Mouse (Mus musculus) heart, adult 18-20 months (tissue): ENCODE results near the gene Arhgef3. TPM values are rescaled to one million over a fixed set of nuclear protein-coding genes. Genes with fewer than 3 reads are reported as not detected.
"Not testable (repeated sequence)": the region's sequence is repeated elsewhere in the genome, so short reads cannot be mapped to it uniquely, and the experiment has no call there.

Source experiments
- DNase-seq, 2 experiments: peaks; one replicate each; pipeline ENCODE4 v3.0.0; 2021 to 2022; ENCODE audit warnings: mixed read lengths in 1 of 2
- total RNA-seq, 2 experiments: library from RNA; stranded (reverse); gene quantifications; 2 replicates each; pipeline ENCODE4 v1.2.3; 2021

The Arhgef3 gene
- total RNA-seq, 2 experiments from 2014 or later: 24.5 to 26.1 TPM

DNA sequence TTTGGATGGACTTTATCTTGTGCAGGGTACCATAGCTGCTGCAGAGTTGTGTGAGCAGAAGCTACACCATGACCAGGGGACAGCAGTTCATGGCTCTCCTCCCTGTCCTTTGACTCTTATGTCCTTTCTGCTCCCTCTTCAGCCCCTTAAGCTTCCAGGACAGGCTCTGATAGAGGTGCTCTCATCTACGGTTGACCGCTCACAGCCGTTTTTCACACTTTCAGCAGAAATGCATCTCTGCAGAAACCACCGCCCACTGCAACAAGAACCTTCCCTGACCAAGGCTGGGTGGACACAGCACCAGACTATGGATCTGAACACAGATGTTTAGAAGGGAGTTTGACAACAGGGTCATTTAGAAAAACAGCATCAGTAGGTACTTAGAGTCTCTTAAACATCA, 73.2 kb downstream of the Arhgef3 start:
- no peak for DNase-seq

DNA sequence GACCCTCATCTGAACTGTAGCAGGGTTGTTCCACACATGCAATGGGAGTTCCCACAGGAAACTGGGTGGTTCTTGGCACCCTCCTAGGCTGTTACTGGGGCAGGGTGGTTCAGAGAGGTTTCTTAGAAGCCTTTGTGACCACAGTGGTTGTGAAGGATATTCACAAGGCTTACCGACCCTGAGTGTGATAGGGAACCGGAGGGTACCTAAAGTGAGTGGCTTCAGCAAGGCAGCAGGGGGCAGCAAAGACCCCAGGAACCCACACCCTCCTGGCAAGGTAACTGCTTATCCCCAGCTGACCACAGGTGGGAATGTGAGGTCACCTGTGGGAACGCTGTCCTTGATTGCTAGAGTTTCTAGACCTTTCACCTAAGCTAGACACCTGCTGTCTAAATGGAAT, 77.8 kb downstream of the Arhgef3 start:
- peak in 1 of 2 experiments; percentile 67 for DNase-seq

DNA sequence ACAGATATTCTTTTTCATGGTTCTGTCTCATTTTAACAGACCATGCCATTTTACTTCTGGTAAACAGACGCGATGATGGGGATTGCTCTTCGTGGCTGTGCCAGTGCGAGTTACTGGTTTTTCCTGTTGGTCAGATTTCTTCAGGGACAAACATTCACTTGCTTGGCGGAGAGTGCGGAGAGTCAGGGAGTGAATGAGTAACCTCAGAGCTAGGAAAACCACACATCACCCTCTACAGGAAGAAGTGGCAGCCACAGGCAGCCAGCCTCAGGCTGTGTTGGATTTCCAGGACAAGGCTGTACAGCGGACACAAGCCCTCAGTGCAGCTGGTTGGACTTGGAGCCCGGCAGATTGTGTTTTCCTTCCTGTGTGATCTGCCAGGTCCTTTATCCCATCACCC, 82.3 kb downstream of the Arhgef3 start:
- no peak for DNase-seq

GRCm38 (mm10) chr14:27198490-27199089, 83.9 kb downstream of the Arhgef3 start:
- no peak for DNase-seq

- DNase-seq: no peak
These were observed 84.4 kb downstream of the Arhgef3 start for GRCm38 (mm10) chr14:27199119-27199518.

GRCm38 (mm10) chr14:27199870-27200269, 85.2 kb downstream of the Arhgef3 start:
- DNase-seq: no peak

- DNase-seq: no peak
These were observed 86.3 kb downstream of the Arhgef3 start for GRCm38 (mm10) chr14:27200743-27201576.

GRCm38 (mm10) chr14:27201824-27202223, 87.1 kb downstream of the Arhgef3 start:
- DNase-seq: no peak

DNA sequence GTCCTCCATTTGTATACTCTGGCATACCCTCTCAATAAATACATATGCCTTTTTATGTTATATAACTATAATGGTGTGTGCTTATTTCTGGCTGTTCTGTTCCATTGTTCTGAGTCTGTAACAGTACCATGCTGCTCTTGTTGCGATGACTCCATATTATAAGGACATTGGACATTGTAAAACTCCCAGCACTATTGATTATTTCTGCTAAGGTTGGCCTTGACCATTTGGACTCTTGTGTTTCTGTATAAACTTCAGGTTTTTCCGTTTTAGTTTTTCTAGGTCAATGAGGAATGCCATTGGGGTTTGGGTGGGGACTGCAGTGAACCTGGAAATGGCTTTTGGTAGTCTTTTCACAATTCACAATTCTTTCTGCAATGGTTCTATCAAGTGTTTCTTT, 90.0 kb downstream of the Arhgef3 start:
- no peak for DNase-seq

GRCm38 (mm10) chr14:27206443-27206842, 91.7 kb downstream of the Arhgef3 start:
- DNase-seq: no peak

DNA sequence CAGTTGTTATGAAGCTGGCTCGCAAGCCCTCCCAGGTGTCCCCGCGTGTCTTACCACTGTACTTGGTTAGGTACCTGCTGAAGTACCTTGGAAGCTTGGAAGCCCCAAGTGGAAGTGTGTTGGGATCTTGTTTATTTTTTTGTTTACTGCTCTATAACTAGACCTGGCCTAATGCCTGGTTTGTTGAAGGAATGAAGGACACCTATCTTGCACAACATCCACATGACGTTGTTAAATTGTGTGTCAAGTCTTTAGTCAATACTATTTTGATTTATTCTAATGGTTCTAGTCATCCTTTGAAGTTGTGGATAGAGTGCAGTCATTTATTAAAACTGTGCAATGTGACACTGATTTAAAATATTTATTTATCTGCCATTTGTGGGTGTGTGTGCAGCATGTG, 94.8 kb downstream of the Arhgef3 start:
- DNase-seq: no peak

GRCm38 (mm10) chr14:27210801-27211200, 96.1 kb downstream of the Arhgef3 start:
- DNase-seq: not testable (repeated sequence)

DNA sequence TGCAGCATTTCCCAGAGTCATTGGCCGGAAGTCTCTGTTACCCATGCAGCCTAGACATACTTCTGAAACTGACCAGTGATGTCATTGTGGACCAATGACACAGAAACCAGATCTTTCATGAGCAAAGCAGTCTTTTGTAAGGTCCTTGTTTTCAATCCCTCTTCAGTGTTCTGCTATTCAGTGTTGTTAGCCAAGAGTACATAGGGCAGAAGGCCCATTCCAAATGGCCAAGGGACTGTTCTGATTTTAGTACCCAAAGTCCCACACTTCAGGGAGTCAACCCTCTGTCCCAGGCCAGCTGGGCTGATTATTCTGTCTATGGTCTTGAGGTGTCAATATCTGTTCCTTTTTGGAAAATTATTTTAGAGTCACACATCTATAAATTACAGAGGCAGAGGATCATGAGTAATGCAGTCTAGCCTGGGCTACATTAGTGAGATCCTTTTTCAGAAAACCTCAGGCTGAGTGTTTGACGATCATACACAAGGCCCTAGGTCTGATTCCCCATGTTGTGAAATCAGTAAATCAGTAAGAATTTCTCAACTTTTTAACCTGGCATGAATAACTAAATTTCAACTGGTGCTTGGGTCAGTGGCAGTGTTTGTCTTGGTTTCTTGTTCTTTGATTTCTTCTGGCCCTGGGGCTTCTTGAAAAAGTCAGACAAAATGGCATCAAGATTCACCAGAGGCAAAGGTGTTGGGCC, 97.2 kb downstream of the Arhgef3 start:
- no peak for DNase-seq

GRCm38 (mm10) chr14:27214232-27214631, 99.5 kb downstream of the Arhgef3 start:
- no peak for DNase-seq

GRCm38 (mm10) chr14:27219668-27220067, 105.0 kb downstream of the Arhgef3 start:
- peak in 1 of 2 experiments; percentile 47 for DNase-seq

GRCm38 (mm10) chr14:27220297-27220696, 105.6 kb downstream of the Arhgef3 start:
- DNase-seq: no peak

DNA sequence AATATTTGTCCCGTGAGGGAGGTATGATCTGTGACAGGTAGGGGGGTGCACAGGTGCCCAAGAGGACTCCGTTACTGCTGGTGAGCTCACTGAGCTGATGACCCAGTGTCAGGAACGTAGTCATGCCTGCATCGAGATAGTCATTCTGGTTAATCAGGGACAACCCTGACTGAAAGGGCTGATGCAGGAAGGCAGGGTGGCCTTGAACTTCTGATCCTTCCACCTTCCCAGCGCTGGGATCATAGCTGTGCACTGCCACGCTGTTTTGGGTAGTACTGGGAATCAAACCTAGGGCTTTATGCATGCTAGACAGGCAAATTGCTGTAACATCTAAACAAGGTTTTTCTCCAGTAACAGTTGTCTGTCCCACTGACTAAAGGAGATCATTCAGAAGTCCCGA, 109.9 kb downstream of the Arhgef3 start:
- no peak for DNase-seq

DNA sequence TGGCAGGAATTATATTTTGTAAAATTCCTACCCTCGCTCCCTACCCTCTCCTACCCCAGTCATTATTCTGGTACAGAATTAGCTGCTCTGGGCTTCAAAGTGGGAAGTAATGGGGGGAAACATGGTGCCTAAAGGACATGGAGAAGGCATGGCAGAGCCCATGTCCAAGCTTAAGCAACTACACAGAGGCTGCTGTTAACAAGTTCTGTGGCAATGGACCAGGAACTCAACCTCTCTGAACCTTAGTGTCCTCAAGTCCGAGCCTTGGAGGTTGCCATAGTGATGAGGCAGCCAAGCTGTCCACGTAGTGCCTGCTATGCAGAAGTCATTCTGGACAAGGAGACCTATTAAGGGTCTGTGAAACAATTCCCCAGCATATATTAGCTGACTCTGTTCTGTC, 111.6 kb downstream of the Arhgef3 start:
- no peak for DNase-seq

DNA sequence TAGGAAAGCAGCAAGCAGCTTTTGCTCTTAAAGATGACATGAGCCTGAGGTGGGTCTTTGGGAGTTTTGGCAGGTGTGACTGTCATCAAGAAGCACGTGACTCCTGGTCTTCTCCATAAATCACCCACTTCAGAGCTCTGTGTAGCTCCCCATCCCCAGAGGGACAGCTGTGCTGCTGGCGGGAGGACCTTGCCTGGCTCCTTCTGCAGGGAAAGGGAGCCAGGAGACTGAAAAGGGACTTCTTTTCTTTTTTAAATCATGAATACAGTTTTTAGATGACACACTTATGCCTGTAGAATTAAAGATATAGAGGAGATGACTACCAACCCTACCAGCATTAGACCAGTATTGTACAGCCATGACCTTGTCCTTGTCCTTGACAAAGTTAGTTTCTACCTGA, 113.6 kb downstream of the Arhgef3 start:
- DNase-seq: no peak

DNA sequence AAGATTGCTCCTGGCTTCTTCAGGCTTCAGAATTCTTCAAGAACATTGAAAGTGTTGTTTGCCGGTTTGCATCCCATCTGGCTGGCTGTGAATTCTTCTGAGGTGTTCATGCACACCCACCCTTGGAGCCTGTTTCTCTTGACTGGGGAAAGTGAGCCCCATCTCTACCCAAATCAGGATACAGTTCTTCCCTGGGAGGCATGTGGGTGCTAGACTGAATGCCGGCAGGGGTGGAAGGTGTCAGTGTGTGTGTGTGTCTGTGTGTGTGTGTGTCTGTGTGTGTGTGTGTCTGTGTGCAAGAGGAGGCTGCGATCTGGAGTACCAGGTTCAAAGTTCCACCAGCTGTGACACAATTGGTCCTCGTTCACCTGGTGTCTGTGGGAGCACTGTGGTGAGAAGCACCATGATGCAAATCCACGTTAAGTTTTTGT, 114.3 kb downstream of the Arhgef3 start:
- no peak for DNase-seq

DNA sequence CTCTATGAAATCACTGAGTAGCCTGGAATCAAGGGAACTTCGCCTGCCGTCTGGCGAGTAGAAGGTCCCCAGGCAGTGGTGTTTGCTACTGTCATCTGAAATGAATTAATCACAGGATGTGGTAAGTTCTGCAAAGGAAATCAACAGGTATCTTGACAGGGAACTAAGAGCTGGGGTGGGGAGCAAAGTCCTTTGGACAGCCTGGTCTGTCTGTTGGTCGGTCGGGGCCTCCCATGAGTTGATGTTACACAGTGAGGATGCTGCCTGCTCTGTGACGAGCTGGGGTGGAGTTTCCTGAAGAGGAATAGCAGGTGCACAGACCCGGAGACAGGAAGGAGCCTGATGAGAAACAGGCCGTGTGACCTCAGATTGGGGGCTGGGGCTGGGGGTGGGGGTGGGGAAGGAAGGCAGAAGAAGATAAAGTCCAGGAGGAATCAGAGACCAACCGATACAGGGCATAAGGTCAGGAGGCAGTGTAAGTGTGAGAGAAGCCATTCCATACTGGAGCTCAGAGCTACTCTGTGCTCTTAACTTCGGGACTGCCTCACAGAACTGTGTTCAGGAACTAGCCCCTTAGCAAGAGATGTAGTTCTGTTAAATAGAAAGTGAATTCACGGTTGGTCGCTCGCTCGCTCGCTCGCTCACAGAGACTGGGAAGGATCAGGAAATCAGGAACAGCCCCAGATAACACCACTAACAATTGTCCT, 114.9 kb downstream of the Arhgef3 start:
- DNase-seq: peak; percentile 53 to 80

GRCm38 (mm10) chr14:27230262-27231022, 115.7 kb downstream of the Arhgef3 start:
- DNase-seq: peak; percentile 77 to 88
